Mouse (Mus musculus) cerebellum, adult 9-10 months (tissue): ENCODE data around the gene Emilin3.
A peak's percentile ranks its signal among the peaks of the same experiment; 100 is the strongest.
"Not testable (repeated sequence)": the region's sequence is repeated elsewhere in the genome, so short reads cannot be mapped to it uniquely, and the experiment has no call there.

Experiments
- DNase-seq: peaks from one replicate; pipeline ENCODE4 v3.0.0; 2022

The Emilin3 gene

GRCm38 (mm10) chr2:160912231-160912671 is at the start of gene Emilin3:
TSS of gene Emilin3 (minus strand) at chr2:160912328.
- peak; percentile 47 for DNase-seq

DNA sequence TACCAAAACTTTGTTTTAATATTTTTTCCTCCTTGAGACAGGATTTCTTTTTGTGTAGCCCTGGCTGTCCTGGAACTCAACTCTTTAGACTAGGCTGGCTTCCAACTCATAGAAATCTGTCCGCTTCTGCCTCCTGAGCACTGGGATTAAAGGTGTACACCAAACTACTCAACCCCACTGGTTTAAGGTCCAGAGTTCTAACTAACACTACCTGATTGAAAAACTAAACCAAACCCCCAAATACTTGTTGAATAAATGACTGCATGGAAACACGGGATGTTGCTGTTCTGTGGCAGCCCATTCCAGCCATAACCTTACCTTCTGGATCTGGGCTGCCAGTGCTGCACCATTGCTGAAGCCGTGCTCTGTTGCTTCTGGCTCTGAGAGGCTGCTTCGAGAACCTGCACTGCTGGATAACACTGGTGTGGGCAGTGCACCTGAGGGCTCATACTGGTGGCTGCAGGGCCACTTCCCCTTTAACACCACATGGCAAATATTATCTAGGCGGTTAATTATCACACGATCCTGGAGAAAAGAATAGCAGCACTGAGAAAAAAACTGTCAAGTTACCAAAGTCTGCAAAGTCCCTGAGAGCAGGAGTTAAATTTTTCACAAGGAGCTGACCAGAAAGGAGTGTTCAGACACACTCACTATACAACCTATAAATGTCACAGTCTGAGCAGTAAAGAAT is 49.0 kb upstream of the Emilin3 start:
- DNase-seq = no peak

DNA sequence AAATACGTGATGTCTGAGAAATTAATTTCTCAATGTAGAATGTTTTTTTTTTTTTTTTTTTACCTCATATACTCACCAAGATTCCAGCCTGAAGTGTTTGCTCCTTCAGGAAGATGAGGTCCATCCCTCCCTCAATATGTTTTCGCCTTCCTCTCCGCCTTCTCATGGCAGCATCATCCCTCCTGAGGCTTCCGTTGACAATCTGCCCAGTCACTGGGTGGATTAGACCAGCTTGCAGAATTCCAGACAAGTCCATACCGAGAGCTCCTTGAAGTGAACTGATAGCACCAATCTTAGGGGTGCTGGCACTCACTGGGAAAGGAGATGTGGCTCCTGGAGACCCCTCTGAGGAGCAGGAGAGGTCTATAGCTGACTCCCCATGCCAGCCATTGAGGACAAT is 47.8 kb upstream of the Emilin3 start:
- no peak for DNase-seq

GRCm38 (mm10) chr2:160958737-160959136 is 46.6 kb upstream of the Emilin3 start:
- DNase-seq = no peak

DNA sequence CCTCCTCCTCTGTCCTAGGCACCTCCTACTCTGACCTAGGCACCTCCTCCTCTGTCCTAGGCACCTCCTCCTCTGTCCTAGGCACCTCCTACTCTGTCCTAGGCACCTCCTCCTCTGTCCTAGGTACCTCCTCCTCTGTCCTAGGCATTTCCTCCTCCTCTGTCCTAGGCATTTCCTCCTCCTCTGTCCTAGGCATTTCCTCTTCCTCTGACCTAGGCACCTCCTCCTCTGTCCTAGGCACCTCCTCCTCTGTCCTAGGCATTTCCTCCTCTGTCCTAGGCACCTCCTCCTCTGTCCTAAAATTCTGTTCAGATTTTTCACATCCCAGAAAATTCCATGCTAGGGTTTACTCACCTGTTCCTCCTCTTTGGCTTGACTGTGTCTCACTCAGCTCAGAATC is 45.7 kb upstream of the Emilin3 start:
- DNase-seq = not testable (repeated sequence)

- not testable (repeated sequence) for DNase-seq
Measured at GRCm38 (mm10) chr2:160957307-160957706, 45.2 kb upstream of the Emilin3 start.

- DNase-seq = peak; percentile 65
Measured at GRCm38 (mm10) chr2:160955331-160955730, 43.2 kb upstream of the Emilin3 start.

DNA sequence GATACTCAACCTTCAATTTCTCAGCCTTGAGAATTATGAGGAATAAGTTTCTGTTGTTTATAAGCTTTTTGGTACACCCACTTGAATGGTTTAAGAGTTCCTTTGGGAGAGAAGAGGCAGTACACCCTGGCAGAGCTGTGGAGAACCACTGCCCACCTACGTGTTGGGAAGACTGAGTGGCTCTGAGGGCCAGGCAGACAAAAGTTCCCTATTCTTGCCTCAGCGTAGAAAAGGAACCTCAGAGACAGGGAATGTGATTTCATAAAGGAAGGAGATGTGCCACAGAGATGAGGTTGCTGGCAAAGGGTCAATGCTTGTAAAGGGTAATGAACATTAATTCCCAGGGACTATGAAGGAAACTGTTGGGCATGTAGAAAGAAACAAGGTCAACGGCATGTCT is 42.4 kb upstream of the Emilin3 start:
- DNase-seq = no peak

GRCm38 (mm10) chr2:160953131-160953873 is 41.2 kb upstream of the Emilin3 start:
- DNase-seq = no peak

- DNase-seq = no peak
Measured at GRCm38 (mm10) chr2:160951595-160951994, 39.5 kb upstream of the Emilin3 start.

- no peak for DNase-seq
Measured at GRCm38 (mm10) chr2:160942443-160942842, 30.3 kb upstream of the Emilin3 start.

GRCm38 (mm10) chr2:160940930-160941709 is 29.0 kb upstream of the Emilin3 start:
- no peak for DNase-seq

DNA sequence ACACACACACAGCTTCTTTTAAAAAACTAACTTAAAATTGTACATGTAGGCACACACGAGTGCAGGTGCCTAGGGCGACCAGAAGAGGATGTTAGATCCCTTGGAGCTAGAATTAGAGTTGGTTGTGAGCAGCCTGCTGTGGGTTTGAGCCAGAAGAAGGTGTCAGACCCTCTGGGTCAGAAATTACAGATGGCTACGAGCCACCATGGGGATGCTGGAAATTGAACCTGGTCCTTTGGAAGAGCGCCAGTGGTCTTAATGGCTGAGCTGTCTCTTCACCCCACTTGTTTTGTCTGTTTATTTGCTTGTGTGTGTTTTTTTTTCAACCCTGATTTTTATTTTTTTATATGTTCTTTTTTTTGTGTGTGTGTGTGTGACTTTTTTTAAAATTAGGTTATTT is 22.3 kb upstream of the Emilin3 start:
- no peak for DNase-seq

GRCm38 (mm10) chr2:160933890-160934289 is 21.8 kb upstream of the Emilin3 start:
- no peak for DNase-seq

DNA sequence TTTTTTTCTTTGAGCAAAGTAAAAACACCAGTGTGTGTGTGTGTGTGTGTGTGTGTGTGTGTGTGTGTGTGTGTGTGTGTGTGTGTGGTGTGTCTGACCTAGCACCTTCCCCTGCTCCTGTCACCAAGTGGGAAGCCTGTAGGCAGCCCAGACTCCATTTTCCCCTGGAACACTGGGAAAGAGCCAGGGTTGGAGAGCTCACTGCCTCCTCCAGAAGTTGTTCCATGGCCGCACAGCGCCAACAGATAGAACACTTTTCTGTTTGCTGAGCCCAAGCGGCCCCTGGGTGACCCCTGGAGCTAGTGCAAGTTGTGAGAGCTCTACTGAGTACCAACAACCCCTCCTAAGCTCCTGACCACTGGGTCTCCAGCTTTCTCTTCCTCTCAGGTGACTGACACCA is 20.9 kb upstream of the Emilin3 start:
- DNase-seq = no peak

GRCm38 (mm10) chr2:160932325-160932724 is 20.2 kb upstream of the Emilin3 start:
- no peak for DNase-seq

GRCm38 (mm10) chr2:160931378-160931777 is 19.2 kb upstream of the Emilin3 start:
- no peak for DNase-seq

DNA sequence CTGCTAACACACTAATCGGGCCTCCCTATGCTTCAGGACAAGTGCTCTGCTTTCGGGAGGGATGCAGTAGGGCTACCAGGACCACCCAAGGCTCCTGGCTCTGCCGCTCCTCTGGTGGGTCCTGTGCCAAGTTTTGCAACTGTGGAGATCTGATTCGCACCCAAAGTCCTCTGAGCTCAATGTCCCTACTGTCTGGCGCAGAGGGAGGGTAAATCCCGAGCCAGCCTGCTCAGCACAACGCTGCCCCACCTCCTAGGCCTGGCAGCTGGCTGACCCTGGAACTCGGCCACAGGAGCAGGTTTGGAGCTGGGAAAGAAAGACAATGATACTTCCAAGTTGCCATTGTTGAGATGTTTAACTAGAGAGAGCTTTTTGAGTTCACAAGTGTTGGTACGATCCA is 13.1 kb upstream of the Emilin3 start:
- DNase-seq = no peak

- DNase-seq = no peak
Measured at GRCm38 (mm10) chr2:160921285-160921684, 9.2 kb upstream of the Emilin3 start.

GRCm38 (mm10) chr2:160918930-160919215 is 6.7 kb upstream of the Emilin3 start:
- DNase-seq = no peak

- DNase-seq = no peak
Measured at GRCm38 (mm10) chr2:160918154-160918929, 6.2 kb upstream of the Emilin3 start.

DNA sequence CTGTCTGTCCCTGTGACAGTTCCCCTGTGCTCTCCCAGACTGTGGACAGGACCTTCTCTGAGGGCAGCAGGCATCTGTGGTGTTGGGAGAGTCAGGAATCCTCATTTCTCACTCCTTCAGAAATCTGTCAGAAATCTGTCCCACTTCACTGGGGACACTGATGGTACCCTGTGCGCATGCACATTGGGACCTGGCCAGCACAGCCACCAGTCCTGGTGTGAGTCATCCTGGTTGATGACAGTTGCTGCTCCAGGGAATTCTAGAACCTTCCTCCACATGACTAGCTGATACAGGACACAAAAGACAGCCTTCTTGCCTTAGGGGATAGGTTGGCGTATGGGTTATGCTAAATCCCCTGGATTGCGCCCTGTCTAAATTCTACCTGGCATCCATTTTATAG is 5.2 kb upstream of the Emilin3 start:
- peak; percentile 50 for DNase-seq

GRCm38 (mm10) chr2:160916714-160917113 is 4.6 kb upstream of the Emilin3 start:
- no peak for DNase-seq
